Mouse (Mus musculus) forebrain, embryonic 10.5 days (tissue): ENCODE results near the gene Spon1. TPM values are rescaled to one million over a fixed set of nuclear protein-coding genes. Genes with fewer than 3 reads are reported as not detected.
A peak's percentile ranks its signal among the peaks of the same experiment; 100 is the strongest.

ENCODE experiments used
- DNase-seq: peaks from one replicate; pipeline ENCODE4 v3.0.0-alpha.2; 2017; ENCODE audit warnings: low spot score; ENCODE audit errors: extremely low spot score
- H3K27ac ChIP-seq: fragments of 300-500 bp; sonication (generic); 2 replicates; pipeline ENCODE4 v1.5.1; 2016; ENCODE audit warnings: mild to moderate bottlenecking
- H3K27me3 ChIP-seq: fragments of 300-500 bp; sonication (generic); 2 replicates; pipeline ENCODE4 v1.6.1; 2016; ENCODE audit warnings: mild to moderate bottlenecking; ENCODE audit not compliant: poor library complexity, severe bottlenecking
- H3K36me3 ChIP-seq: fragments of 300-500 bp; sonication (generic); replicated peaks from 2 replicates; pipeline ENCODE4 v1.6.1; 2016; ENCODE audit warnings: mild to moderate bottlenecking, moderate library complexity
- H3K4me1 ChIP-seq: fragments of 300-500 bp; sonication (generic); 2 replicates; pipeline ENCODE4 v1.6.1; 2016
- H3K4me3 ChIP-seq: fragments of 300-500 bp; sonication (generic); 2 replicates; pipeline ENCODE4 v1.5.1; 2016; ENCODE audit warnings: mild to moderate bottlenecking, moderate library complexity
- H3K9me3 ChIP-seq: fragments of 300-500 bp; sonication (generic); 2 replicates; pipeline ENCODE4 v1.6.1; 2016; ENCODE audit warnings: mild to moderate bottlenecking, moderate library complexity
- WGBS: fragments of 180-500 bp; shearing (Covaris S2); methylation state at CpG from one replicate; pipeline ENCODE4 v1.1.7; 2016; 5-methylcytosine and 5-hydroxymethylcytosine counted together
- polyA plus RNA-seq: library from polyadenylated mRNA; unstranded; fragments of >200 nt; fragmentation: Nextera tagmentation; extraction: Ambion mirVana; gene quantifications from 2 replicates; pipeline ENCODE4 v1.2.1, GENCODE M21; 2016

Spon1 gene
- polyA plus RNA-seq, 1 experiment from 2014 or later, result 10.3 TPM

- H3K4me1 ChIP-seq, result peaks cover 46% of the 10 kb centered on the region
- no peak for DNase-seq
- peaks cover 83% of the 10 kb centered on the region for H3K27me3 ChIP-seq
- no peak overlapping the region for H3K27ac ChIP-seq
- WGBS, result 38% methylated on average over 5 of the region's 5 CpGs
- no peak overlapping the region for H3K4me3 ChIP-seq
- no peaks in the 10 kb centered on the region for H3K36me3 ChIP-seq
- no peaks in the 10 kb centered on the region for H3K9me3 ChIP-seq
Measured at GRCm38 (mm10) chr7:113825498-113826205, 59.9 kb downstream of the Spon1 start.

GRCm38 (mm10) chr7:113826510-113826909 is 60.7 kb downstream of the Spon1 start:
- Histone ChIP-seq H3K27me3 (peaks cover 75% of the 10 kb centered on the region), H3K4me3 (0 out of 2 replicates have a peak overlapping the region, but pooled peaks have one; percentile 7), H3K4me1 (peaks cover 46% of the 10 kb centered on the region), H3K27ac (peak overlapping the region; percentile 32; the same call in 1 of the 2 replicates), H3K36me3 (no peaks in the 10 kb centered on the region), H3K9me3 (no peaks in the 10 kb centered on the region)
- peak; percentile 56 for DNase-seq
- 9% methylated on average over 1 of the region's 1 CpGs for WGBS

DNA sequence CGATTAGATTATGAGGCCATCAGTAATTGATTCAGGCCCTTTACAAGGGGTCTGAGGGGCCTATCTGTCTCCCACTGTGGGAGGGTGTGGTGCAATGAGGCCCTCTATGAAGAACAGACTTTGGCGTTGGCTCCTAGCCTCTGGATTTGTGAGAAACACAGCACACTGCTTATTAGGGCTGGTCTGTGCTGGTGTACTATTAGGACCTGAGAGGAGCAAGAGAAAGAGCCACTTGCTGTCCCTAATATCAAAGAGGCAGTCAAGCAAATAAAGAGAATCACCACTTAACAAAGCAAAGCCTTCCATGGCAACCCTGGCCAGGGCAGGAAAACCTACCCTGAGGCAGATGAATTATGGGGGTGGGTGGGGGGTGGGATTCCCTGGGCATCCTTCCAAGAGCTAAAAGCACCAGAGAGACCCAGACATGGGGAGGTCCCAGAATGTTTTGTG is 62.3 kb downstream of the Spon1 start:
- Histone ChIP-seq H3K9me3 (no peaks in the 10 kb centered on the region), H3K27me3 (peaks cover 66% of the 10 kb centered on the region), H3K4me1 (peaks cover 46% of the 10 kb centered on the region), H3K4me3 (no peak overlapping the region), H3K27ac (peak overlapping the region; percentile 40; the same call in 1 of the 2 replicates), H3K36me3 (no peaks in the 10 kb centered on the region)
- WGBS, result 13% methylated on average over 2 of the region's 2 CpGs
- no peak for DNase-seq

- WGBS, result 57% methylated on average over 2 of the region's 2 CpGs
- DNase-seq, result no peak
- Histone ChIP-seq H3K9me3 (no peaks in the 10 kb centered on the region), H3K4me1 (peaks cover 46% of the 10 kb centered on the region), H3K27ac (no peak overlapping the region), H3K27me3 (peaks cover 61% of the 10 kb centered on the region), H3K4me3 (no peak overlapping the region), H3K36me3 (no peaks in the 10 kb centered on the region)
Measured at GRCm38 (mm10) chr7:113828576-113828975, 62.8 kb downstream of the Spon1 start.

DNA sequence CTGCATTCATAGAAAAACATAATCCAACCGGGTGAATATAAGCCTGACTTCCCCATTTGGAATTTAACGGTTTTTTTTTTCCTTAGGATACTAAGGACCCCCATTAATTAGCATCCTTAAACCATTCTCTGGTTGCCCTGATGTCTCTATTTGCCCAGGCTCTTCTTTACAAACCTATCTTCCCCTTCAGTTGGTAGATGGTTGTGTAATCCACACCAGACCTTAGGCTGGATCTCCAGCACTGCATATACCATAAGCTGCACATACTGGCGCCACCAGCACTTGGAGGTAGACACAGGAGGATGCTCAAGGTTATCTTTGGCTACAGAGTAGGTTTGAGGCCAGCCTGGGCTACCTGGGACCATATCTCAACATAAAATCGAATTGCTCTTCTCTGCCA is 71.4 kb downstream of the Spon1 start:
- H3K4me3 ChIP-seq, result no peak overlapping the region
- DNase-seq, result no peak
- no peaks in the 10 kb centered on the region for H3K27me3 ChIP-seq
- H3K36me3 ChIP-seq, result no peaks in the 10 kb centered on the region
- WGBS, result 94% methylated on average over 4 of the region's 4 CpGs
- H3K9me3 ChIP-seq, result no peaks in the 10 kb centered on the region
- H3K27ac ChIP-seq, result no peak overlapping the region
- no peaks in the 10 kb centered on the region for H3K4me1 ChIP-seq

DNA sequence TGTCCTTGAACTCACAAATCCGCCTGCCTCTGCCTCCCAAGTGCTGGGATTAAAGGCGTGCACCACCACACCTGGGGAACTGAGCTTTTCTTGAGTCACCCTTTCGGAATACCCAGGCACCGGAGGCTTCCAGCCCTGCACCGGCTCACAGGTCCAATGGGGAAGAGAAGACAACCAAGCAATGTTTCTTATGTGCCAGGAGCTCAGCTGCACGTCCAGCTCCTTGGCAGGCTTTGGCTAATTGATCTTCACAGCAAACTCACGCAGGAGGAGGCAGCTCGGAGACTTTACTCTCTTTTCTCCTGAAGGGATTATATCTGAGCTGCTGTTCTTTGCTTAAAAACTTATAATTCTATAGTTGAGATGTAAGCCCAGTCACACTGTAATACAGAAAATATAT is 73.6 kb downstream of the Spon1 start:
- H3K27ac ChIP-seq, result no peak overlapping the region
- no peak for DNase-seq
- no peaks in the 10 kb centered on the region for H3K27me3 ChIP-seq
- 84% methylated on average over 8 of the region's 8 CpGs for WGBS
- H3K9me3 ChIP-seq, result no peaks in the 10 kb centered on the region
- H3K4me3 ChIP-seq, result no peak overlapping the region
- no peaks in the 10 kb centered on the region for H3K36me3 ChIP-seq
- peaks cover 6% of the 10 kb centered on the region for H3K4me1 ChIP-seq

DNA sequence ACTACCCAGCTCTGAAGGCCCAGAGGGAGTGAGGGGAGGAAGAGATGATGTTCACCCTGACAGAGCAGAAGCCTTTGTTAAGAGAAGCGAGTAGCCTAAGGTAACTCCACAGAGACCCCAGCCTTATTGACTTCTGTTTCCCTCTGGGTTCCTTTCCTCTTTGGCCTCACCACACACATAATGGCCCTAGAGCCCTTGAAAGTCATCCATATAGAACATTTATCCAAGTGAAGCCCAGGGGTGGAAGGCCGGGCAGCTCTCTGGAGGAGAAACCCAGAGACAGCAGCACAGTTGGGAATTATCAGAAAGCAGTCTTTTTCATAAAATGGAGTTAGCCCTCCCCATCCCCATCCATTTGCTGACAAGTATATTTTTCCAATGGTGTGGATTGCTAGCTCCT is 75.7 kb downstream of the Spon1 start:
- Histone ChIP-seq H3K27me3 (no peaks in the 10 kb centered on the region), H3K36me3 (no peaks in the 10 kb centered on the region), H3K27ac (no peak overlapping the region), H3K4me3 (no peak overlapping the region), H3K9me3 (no peaks in the 10 kb centered on the region), H3K4me1 (peaks cover 14% of the 10 kb centered on the region)
- 92% methylated on average over 2 of the region's 2 CpGs for WGBS
- no peak for DNase-seq

- no peak overlapping the region for H3K4me3 ChIP-seq
- H3K36me3 ChIP-seq, result no peaks in the 10 kb centered on the region
- no peaks in the 10 kb centered on the region for H3K9me3 ChIP-seq
- WGBS, result 85% methylated on average over 2 of the region's 2 CpGs
- DNase-seq, result no peak
- peaks cover 18% of the 10 kb centered on the region for H3K4me1 ChIP-seq
- no peak overlapping the region for H3K27ac ChIP-seq
- no peaks in the 10 kb centered on the region for H3K27me3 ChIP-seq
Measured at GRCm38 (mm10) chr7:113843150-113843549, 77.4 kb downstream of the Spon1 start.

GRCm38 (mm10) chr7:113845191-113845590 is 79.4 kb downstream of the Spon1 start:
- no peaks in the 10 kb centered on the region for H3K36me3 ChIP-seq
- H3K27me3 ChIP-seq, result no peaks in the 10 kb centered on the region
- H3K4me3 ChIP-seq, result no peak overlapping the region
- H3K4me1 ChIP-seq, result peaks cover 18% of the 10 kb centered on the region
- WGBS, result 83% methylated on average over 5 of the region's 5 CpGs
- H3K27ac ChIP-seq, result no peak overlapping the region
- no peaks in the 10 kb centered on the region for H3K9me3 ChIP-seq
- DNase-seq, result no peak

- H3K4me3 ChIP-seq, result no peak overlapping the region
- no peak for DNase-seq
- H3K27ac ChIP-seq, result no peak overlapping the region
- H3K27me3 ChIP-seq, result no peaks in the 10 kb centered on the region
- no peaks in the 10 kb centered on the region for H3K36me3 ChIP-seq
- H3K9me3 ChIP-seq, result no peaks in the 10 kb centered on the region
- H3K4me1 ChIP-seq, result peaks cover 18% of the 10 kb centered on the region
- WGBS, result 53% methylated on average over 3 of the region's 3 CpGs
Measured at GRCm38 (mm10) chr7:113846553-113846952, 80.8 kb downstream of the Spon1 start.

GRCm38 (mm10) chr7:113847041-113847819 is 81.4 kb downstream of the Spon1 start:
- Histone ChIP-seq H3K4me3 (no peak overlapping the region), H3K9me3 (no peaks in the 10 kb centered on the region), H3K4me1 (peaks cover 18% of the 10 kb centered on the region), H3K27ac (no peak overlapping the region), H3K27me3 (no peaks in the 10 kb centered on the region), H3K36me3 (no peaks in the 10 kb centered on the region)
- no peak for DNase-seq
- 82% methylated on average over 7 of the region's 7 CpGs for WGBS

DNA sequence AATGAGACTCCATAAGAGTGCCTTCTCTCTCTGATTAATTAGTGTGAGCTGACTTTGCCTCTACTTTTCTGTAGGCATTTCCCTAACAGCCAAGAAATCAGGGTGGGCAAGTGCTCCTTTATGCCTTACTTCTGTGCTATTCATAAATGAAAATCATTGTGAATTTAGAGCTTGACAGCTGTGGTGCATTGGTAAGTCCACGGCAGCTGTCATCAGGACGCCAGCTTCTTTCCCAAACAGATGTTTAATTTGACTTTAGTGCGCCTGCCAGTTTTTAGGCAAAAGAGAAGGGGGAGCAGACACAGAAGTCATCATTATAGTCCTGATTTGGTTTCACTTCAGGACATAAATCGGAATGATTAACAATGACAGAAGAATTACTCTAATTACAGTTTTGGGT is 84.6 kb downstream of the Spon1 start:
- no peaks in the 10 kb centered on the region for H3K36me3 ChIP-seq
- no peak for DNase-seq
- H3K4me1 ChIP-seq, result peaks cover 12% of the 10 kb centered on the region
- H3K4me3 ChIP-seq, result no peak overlapping the region
- no peak overlapping the region for H3K27ac ChIP-seq
- 89% methylated on average over 4 of the region's 4 CpGs for WGBS
- no peaks in the 10 kb centered on the region for H3K9me3 ChIP-seq
- H3K27me3 ChIP-seq, result no peaks in the 10 kb centered on the region

GRCm38 (mm10) chr7:113855396-113855795 is 89.6 kb downstream of the Spon1 start:
- no peaks in the 10 kb centered on the region for H3K36me3 ChIP-seq
- 77% methylated on average over 4 of the region's 4 CpGs for WGBS
- no peaks in the 10 kb centered on the region for H3K9me3 ChIP-seq
- no peak for DNase-seq
- H3K4me1 ChIP-seq, result peaks cover 6% of the 10 kb centered on the region; the same call in 1 of the 2 replicates
- no peak overlapping the region for H3K4me3 ChIP-seq
- H3K27ac ChIP-seq, result no peak overlapping the region
- H3K27me3 ChIP-seq, result no peaks in the 10 kb centered on the region
